Mouse (Mus musculus): Measurements from ENCODE around the gene Rasl10a.

Rasl10a gene

DNA sequence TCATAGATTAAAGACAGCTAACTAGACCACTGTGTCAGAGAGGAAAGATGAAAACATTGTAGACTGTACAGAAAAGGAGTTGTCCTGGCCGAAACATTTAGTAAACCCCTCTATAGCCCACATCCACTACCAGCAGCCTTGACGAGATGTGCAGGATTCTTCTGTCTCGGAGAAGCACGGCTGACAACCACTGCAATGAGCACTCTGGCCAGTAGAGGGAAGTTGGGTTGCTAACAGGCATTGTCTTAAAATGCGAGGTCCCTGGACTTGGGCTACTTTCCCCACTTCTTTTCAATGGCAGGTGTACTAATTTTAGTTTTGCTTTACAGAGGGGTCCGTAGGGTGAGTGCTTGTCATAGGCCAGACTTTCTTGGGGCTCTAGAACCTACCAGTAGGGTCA, 40.4 kb upstream of the Rasl10a start:
- Histone ChIP-seq H3K9me3 (ENCODE audit: low read length) (no peaks in the 10 kb centered on the region), H3K36me3 (ENCODE audit: insufficient read depth, low read length) (peaks cover 87% of the 10 kb centered on the region)
- TF ChIP-seq CTCF (conservative IDR thresholded peaks at IDR 0.05; ENCODE audit: low read length): peak; percentile 34; the same call in 1 of the 2 replicates
- TF ChIP-seq NANOG (IDR thresholded peaks at IDR 0.05; ENCODE audit: borderline replicate concordance, low read length): no peak
- TF ChIP-seq POU5F1 (IDR thresholded peaks at IDR 0.05; ENCODE audit: borderline replicate concordance, low read length): no peak

DNA sequence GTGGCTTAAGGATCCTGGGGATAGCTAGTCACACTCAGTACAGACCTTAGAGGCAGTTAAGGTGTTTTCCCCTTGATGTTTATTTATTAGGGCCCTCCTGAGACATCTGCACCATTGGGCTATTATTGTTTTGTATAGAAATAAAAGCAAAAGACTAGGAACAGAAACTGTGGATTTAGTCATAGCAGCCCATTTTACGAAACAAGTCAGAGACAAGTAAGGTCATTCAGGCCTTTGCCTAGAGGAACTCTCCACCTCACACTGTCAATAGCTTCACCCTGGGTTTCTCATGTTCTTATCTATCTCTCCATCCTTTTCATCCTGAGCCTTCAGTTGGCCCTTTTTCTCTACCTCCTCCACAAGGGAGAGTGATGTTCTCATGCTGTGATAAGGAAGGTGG, 32.8 kb upstream of the Rasl10a start:
- no peaks in the 10 kb centered on the region for H3K9me3 ChIP-seq (ENCODE audit: low read length)
- H3K27me3 ChIP-seq (ENCODE audit: insufficient read depth, low read length): no peaks in the 10 kb centered on the region
- H3K4me3 ChIP-seq (replicated peaks; ENCODE audit: low read length): no peak overlapping the region
- 0 out of 2 replicates have a peak, but pooled peaks cover 2% of the 10 kb centered on the region for H3K4me1 ChIP-seq (replicated peaks; ENCODE audit: low read depth, low read length)
- TF ChIP-seq CTCF (conservative IDR thresholded peaks at IDR 0.05; ENCODE audit: low read length) (no peak), POU5F1 (IDR thresholded peaks at IDR 0.05; ENCODE audit: borderline replicate concordance, low read length) (no peak), NANOG (IDR thresholded peaks at IDR 0.05; ENCODE audit: borderline replicate concordance, low read length) (no peak)
- H3K36me3 ChIP-seq (ENCODE audit: insufficient read depth, low read length): peaks cover 84% of the 10 kb centered on the region

More for the DNA sequence above, 40.4 kb upstream of the Rasl10a start:
- Histone ChIP-seq H3K4me1 (replicated peaks; ENCODE audit: low read depth, low read length) (no peaks in the 10 kb centered on the region), H3K4me3 (replicated peaks; ENCODE audit: low read length) (no peak overlapping the region), H3K27me3 (ENCODE audit: insufficient read depth, low read length) (no peaks in the 10 kb centered on the region)

DNA sequence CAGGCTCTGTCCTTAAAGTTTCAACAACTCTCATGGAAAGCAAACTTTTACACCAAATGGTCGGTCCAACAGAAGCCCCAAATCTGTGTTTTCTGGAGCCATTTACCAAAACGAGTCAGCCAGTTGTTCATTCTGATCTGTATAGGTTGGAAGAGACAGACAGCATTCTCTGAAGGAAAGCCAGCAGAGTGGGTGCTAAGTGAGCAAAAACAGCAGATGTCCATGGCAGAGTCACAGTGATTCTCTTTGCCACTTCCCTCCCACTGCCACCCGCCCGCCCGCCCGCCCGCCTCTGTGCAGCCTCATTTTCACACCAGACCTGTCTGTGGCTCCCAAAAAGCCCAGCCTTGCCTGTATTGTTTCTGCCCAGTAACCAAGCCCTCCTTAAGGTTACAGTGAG, 29.7 kb upstream of the Rasl10a start:
- no peaks in the 10 kb centered on the region for H3K9me3 ChIP-seq (ENCODE audit: low read length)
- no peaks in the 10 kb centered on the region for H3K27me3 ChIP-seq (ENCODE audit: insufficient read depth, low read length)
- no peak for TF ChIP-seq CTCF (conservative IDR thresholded peaks at IDR 0.05; ENCODE audit: low read length)
- TF ChIP-seq POU5F1 (IDR thresholded peaks at IDR 0.05; ENCODE audit: borderline replicate concordance, low read length): no peak
- TF ChIP-seq NANOG (IDR thresholded peaks at IDR 0.05; ENCODE audit: borderline replicate concordance, low read length): no peak
- no peak overlapping the region for H3K4me3 ChIP-seq (replicated peaks; ENCODE audit: low read length)
- H3K4me1 ChIP-seq (replicated peaks; ENCODE audit: low read depth, low read length): 0 out of 2 replicates have a peak, but pooled peaks cover 2% of the 10 kb centered on the region
- peaks cover 96% of the 10 kb centered on the region for H3K36me3 ChIP-seq (ENCODE audit: insufficient read depth, low read length)

DNA sequence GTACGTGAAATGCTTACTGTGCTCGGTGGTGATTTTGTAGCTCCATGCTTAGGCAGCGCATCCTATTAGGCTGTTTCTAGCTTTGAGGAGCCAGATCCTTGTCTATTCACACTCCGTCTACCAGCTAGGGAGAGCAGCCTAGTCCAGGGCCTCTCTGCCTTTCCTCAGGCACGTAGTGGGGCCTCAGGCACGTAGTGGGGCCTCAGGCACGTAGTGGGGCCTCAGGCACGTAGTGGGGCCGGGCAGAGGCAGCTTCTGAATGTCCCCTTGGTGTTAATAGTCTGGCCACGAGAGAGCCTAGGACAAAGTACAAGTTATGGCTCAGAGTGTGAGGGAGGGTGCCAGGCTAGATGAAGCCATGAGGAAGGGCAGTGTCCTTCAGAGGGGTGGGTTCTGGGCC, 25.2 kb upstream of the Rasl10a start:
- 0 out of 2 replicates have a peak, but pooled peaks cover 2% of the 10 kb centered on the region for H3K4me1 ChIP-seq (replicated peaks; ENCODE audit: low read depth, low read length)
- no peaks in the 10 kb centered on the region for H3K27me3 ChIP-seq (ENCODE audit: insufficient read depth, low read length)
- TF ChIP-seq CTCF (conservative IDR thresholded peaks at IDR 0.05; ENCODE audit: low read length) (no peak), NANOG (IDR thresholded peaks at IDR 0.05; ENCODE audit: borderline replicate concordance, low read length) (no peak), POU5F1 (IDR thresholded peaks at IDR 0.05; ENCODE audit: borderline replicate concordance, low read length) (no peak)
- no peak overlapping the region for H3K4me3 ChIP-seq (replicated peaks; ENCODE audit: low read length)
- peaks cover 96% of the 10 kb centered on the region for H3K36me3 ChIP-seq (ENCODE audit: insufficient read depth, low read length)
- H3K9me3 ChIP-seq (ENCODE audit: low read length): no peaks in the 10 kb centered on the region

DNA sequence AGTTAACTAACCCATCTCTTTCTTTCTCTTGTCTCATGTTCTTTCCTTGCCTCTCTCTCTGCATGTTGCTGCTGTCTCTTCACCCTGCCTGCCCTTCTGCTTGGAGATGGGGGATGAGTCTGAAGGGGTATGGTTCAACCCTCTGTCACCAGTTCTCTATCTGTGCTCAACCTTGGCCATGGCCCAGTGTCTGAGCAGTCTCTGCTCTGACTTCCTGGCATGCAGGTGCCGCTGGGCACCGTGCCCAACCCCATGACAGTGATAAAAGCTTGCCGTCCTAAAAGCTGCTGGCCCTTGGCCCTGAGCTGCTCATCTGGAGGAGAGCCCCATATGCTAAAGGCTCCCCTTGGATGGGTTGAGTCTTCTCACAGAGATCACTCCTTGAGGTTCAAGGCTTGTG, 24.8 kb upstream of the Rasl10a start:
- Histone ChIP-seq H3K27me3 (ENCODE audit: insufficient read depth, low read length) (no peaks in the 10 kb centered on the region), H3K4me3 (replicated peaks; ENCODE audit: low read length) (no peak overlapping the region), H3K36me3 (ENCODE audit: insufficient read depth, low read length) (peaks cover 96% of the 10 kb centered on the region), H3K9me3 (ENCODE audit: low read length) (no peaks in the 10 kb centered on the region), H3K4me1 (replicated peaks; ENCODE audit: low read depth, low read length) (0 out of 2 replicates have a peak, but pooled peaks cover 2% of the 10 kb centered on the region)
- no peak for TF ChIP-seq POU5F1 (IDR thresholded peaks at IDR 0.05; ENCODE audit: borderline replicate concordance, low read length)
- TF ChIP-seq NANOG (IDR thresholded peaks at IDR 0.05; ENCODE audit: borderline replicate concordance, low read length): no peak
- no peak for TF ChIP-seq CTCF (conservative IDR thresholded peaks at IDR 0.05; ENCODE audit: low read length)

DNA sequence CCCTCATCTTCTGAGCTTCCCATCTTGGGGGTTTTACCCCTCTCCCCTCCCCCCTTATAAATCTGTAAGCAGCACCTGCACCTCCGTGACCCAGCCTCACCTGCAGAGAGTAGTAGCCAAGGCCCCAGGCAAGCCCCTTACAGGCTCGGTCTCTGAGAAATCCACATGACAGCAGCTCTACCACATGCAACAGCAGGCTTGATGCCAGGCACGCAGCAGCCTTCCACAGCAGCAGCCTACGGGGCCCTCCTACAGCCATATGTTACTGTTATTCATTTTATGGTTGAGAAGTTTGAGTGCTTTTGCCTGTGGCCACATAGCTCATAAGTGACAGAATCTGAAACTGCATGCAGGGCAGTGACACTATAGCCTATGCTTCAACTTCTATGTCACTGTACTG, 22.5 kb upstream of the Rasl10a start:
- no peak overlapping the region for H3K4me3 ChIP-seq (replicated peaks; ENCODE audit: low read length)
- peaks cover 10% of the 10 kb centered on the region for H3K4me1 ChIP-seq (replicated peaks; ENCODE audit: low read depth, low read length)
- TF ChIP-seq NANOG (IDR thresholded peaks at IDR 0.05; ENCODE audit: borderline replicate concordance, low read length) (no peak), POU5F1 (IDR thresholded peaks at IDR 0.05; ENCODE audit: borderline replicate concordance, low read length) (no peak), CTCF (conservative IDR thresholded peaks at IDR 0.05; ENCODE audit: low read length) (no peak)
- no peaks in the 10 kb centered on the region for H3K27me3 ChIP-seq (ENCODE audit: insufficient read depth, low read length)
- H3K36me3 ChIP-seq (ENCODE audit: insufficient read depth, low read length): peaks cover 100% of the 10 kb centered on the region
- H3K9me3 ChIP-seq (ENCODE audit: low read length): no peaks in the 10 kb centered on the region

DNA sequence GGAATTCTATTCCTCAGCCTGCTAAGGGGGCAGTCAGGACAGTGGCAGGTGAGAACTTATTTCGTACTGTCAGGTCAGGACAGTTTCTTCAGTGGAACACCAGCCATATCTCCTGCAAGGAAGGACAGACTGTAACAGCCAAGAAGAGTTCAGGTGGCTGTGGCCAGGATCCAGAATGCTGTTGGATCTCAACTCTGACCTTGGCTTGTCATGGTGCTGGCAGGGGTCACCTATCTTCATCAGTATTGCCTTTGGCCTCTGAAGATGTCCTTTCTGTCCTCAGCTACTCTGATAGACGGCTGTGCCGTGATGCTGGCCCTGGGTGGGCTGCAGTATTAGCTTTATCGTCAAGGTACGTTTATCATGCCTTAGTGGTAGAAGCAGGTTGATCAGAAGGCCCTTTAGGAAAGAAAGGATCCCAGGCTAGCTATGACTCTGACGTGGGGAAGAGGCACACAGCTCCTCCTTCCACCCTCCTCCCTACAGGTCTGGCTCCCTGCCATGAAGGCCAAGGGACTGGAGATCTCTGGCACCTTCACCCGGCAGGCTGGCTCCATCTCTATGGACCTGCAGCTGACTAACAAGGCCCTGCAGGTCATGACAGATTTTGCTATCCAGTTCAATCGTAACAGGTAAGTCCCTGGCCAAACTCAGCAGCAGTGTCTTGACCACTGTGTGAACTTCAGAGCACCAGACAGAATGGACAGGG, 20.6 kb upstream of the Rasl10a start:
- no peak overlapping the region for H3K4me3 ChIP-seq (replicated peaks; ENCODE audit: low read length)
- H3K9me3 ChIP-seq (ENCODE audit: low read length): no peaks in the 10 kb centered on the region
- TF ChIP-seq CTCF (conservative IDR thresholded peaks at IDR 0.05; ENCODE audit: low read length): no peak
- no peak for TF ChIP-seq NANOG (IDR thresholded peaks at IDR 0.05; ENCODE audit: borderline replicate concordance, low read length)
- no peak for TF ChIP-seq POU5F1 (IDR thresholded peaks at IDR 0.05; ENCODE audit: borderline replicate concordance, low read length)
- H3K4me1 ChIP-seq (replicated peaks; ENCODE audit: low read depth, low read length): peaks cover 27% of the 10 kb centered on the region
- H3K27me3 ChIP-seq (ENCODE audit: insufficient read depth, low read length): no peaks in the 10 kb centered on the region
- H3K36me3 ChIP-seq (ENCODE audit: insufficient read depth, low read length): peaks cover 100% of the 10 kb centered on the region

DNA sequence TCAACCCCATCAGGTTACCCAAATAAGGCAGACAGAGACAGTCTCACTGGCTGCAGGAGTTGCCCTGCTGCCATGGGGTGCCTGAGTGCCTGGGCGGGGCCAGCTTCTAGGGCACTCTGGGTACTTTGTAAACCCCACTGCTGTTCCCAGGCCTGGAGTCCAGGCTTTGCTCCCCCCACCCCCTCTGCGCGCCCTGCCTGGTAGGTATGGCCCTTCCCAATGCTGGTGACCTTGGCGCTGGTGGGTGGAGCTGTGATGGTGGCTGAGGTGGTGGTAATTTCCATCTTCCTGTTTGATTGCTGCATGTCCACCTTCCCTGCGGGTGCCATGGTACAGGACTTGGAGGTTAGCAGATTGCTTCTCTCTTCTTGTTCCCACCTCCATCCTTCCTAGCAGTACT, 17.3 kb upstream of the Rasl10a start:
- peaks cover 76% of the 10 kb centered on the region for H3K36me3 ChIP-seq (ENCODE audit: insufficient read depth, low read length)
- H3K27me3 ChIP-seq (ENCODE audit: insufficient read depth, low read length): no peaks in the 10 kb centered on the region
- peaks cover 32% of the 10 kb centered on the region for H3K4me1 ChIP-seq (replicated peaks; ENCODE audit: low read depth, low read length)
- H3K4me3 ChIP-seq (replicated peaks; ENCODE audit: low read length): peak overlapping the region; percentile 26; the same call in 1 of the 2 replicates
- no peak for TF ChIP-seq POU5F1 (IDR thresholded peaks at IDR 0.05; ENCODE audit: borderline replicate concordance, low read length)
- no peaks in the 10 kb centered on the region for H3K9me3 ChIP-seq (ENCODE audit: low read length)

Data from E14TG2a.4 (cell line).